Comparison of ENCODE assay signal across 8 mouse cellular contexts in genomic region chr6:53067446-53067988, GRCm38 (mm10). TPM values are rescaled to one million over a fixed set of nuclear protein-coding genes. Genes with fewer than 3 reads are reported as not detected.
DNase-seq lines count a peak whose midpoint lies in the region; ATAC-seq lines count a peak whose summit lies in the region.

No protein-coding gene starts in this region.

- peaks cover 13% of the 10 kb centered on the region for H3K27me3 ChIP-seq in lung, embryonic 16.5 days (ENCODE audit: control insufficient read depth, insufficient read depth, low read depth, low read length)

- H3K4me3 ChIP-seq in lung, embryonic 16.5 days (ENCODE audit: low read length) = peak overlapping the region; percentile 90

- no peaks in the 10 kb centered on the region for H3K36me3 ChIP-seq in lung, embryonic 16.5 days (ENCODE audit: control insufficient read depth, insufficient read depth, low read length)

- no peaks in the 10 kb centered on the region for H3K9me3 ChIP-seq in lung, embryonic 16.5 days (ENCODE audit: control insufficient read depth, low read length)

- peaks cover 3% of the 10 kb centered on the region; the same call in 1 of the 2 replicates for H3K4me1 ChIP-seq in lung, embryonic 16.5 days (replicated peaks; ENCODE audit: control insufficient read depth, insufficient read depth, low read length)

- peak; percentile 45 for ATAC-seq in frontal cortex, adult (ENCODE audit: low TSS enrichment)
- ATAC-seq in lung, embryonic 16.5 days (ENCODE audit: low read depth) = peak; percentile 50

- H3K9ac ChIP-seq in lung, embryonic 16.5 days (ENCODE audit: low read length) = peak overlapping the region; percentile 80

- 11% methylated on average over 17 of the region's 41 CpGs for WGBS in lung, embryonic 16.5 days

- peak overlapping the region; percentile 95 for H3K4me2 ChIP-seq in lung, embryonic 16.5 days (ENCODE audit: low read depth, low read length)

- DNase-seq in left cerebral cortex, adult 18-20 months (ENCODE audit: low spot score in 2 of 2) = peak; percentile 14 to 23
- no peak for DNase-seq in left cerebral cortex, adult 11 months (ENCODE audit: low spot score)
- DNase-seq in cerebellum, adult 11 months = peak; percentile 38
- peak; percentile 19 for DNase-seq in kidney, postnatal 10 days
- DNase-seq in right cerebral cortex, adult 2 months (ENCODE audit: low spot score in 2 of 2) = peak; percentile 10 to 33
- no peak for DNase-seq in ovary, postnatal 10 days (ENCODE audit: low spot score)

- H3K27ac ChIP-seq in lung, embryonic 16.5 days (ENCODE audit: low read length) = no peak overlapping the region

RNA-seq across cellular contexts. Expression of gene Jazf1, which starts 0.9 kb away (rescaled TPM):
- total RNA-seq in left cerebral cortex, adult 18-20 months (2021) = 10 to 100 TPM; 27.8 to 28.1 TPM
- polyA plus RNA-seq in lung, embryonic 16.5 days (2015; fragmentation: Nextera tagmentation; extraction: Ambion mirVana) = 5.1 and 5.3 TPM in 2 replicates

Comparison
In these comparisons a context has a peak if more than half of its experiments do, and no peak if none do; other contexts are left out.
1. DNase-seq: peak in left cerebral cortex, adult 18-20 months (2 of 2), cerebellum, adult 11 months (single experiment), kidney, postnatal 10 days (single experiment) and right cerebral cortex, adult 2 months (2 of 2); none in left cerebral cortex, adult 11 months (single experiment) and ovary, postnatal 10 days (single experiment).